Mouse (Mus musculus): Measurements from ENCODE around the gene Slc22a27.
"Not testable (repeated sequence)": the region's sequence is repeated elsewhere in the genome, so short reads cannot be mapped to it uniquely, and the experiment has no call there.

Gene Slc22a27

GRCm38 (mm10) chr19:7965927-7966326 lies at the start of gene Slc22a27:
Slc22a27 (minus strand) TSS chr19:7966027.
- not testable (repeated sequence) for DNase-seq (ENCODE audit: low read depth, low spot score)

- not testable (repeated sequence) for DNase-seq (ENCODE audit: low read depth, low spot score)
Measured at GRCm38 (mm10) chr19:8011596-8011995, 45.8 kb upstream of the Slc22a27 start.

GRCm38 (mm10) chr19:8009086-8009485 lies 43.3 kb upstream of the Slc22a27 start:
- not testable (repeated sequence) for DNase-seq (ENCODE audit: low read depth, low spot score)

DNA sequence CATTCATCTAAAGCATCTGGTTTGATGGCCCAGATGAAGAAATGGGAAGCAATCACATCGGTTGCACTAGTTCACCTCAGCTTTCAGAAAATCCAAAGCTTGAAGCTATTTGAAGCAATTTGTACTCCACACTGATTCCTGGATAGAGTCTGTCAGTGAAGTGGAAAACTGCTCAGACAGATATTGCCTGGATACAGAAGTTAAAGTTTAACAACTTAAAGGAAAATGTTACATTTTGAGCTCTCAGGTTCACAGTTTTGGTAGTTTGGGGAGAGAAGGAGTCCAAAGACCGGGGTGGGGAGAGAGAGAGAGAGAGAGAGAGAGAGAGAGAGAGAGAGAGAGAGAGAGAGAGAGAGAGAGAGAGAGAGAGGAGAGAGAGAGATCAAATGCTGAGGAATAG lies 2.9 kb upstream of the Slc22a27 start:
- DNase-seq (ENCODE audit: low read depth, low spot score): no peak

DNA sequence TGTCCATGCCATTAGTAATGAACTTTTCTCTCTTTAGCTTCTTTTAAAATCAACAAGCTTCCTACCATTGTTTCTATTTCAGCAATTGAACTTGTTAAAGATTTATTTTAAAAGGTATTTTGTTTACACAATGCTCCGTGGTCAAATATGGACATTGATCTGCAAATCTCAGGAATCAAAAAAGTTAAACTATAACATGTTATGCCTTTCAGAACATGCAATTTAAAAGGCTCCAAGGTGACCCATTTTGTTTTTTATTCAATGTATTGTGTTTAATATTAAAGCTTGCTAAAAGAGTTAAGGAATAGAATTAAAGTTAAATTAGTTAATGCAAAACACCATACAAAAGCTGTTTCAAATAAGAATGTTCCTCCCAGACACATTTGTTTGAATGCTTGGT lies 723 bp upstream of the Slc22a27 start:
- not testable (repeated sequence) for DNase-seq (ENCODE audit: low read depth, low spot score)

DNA sequence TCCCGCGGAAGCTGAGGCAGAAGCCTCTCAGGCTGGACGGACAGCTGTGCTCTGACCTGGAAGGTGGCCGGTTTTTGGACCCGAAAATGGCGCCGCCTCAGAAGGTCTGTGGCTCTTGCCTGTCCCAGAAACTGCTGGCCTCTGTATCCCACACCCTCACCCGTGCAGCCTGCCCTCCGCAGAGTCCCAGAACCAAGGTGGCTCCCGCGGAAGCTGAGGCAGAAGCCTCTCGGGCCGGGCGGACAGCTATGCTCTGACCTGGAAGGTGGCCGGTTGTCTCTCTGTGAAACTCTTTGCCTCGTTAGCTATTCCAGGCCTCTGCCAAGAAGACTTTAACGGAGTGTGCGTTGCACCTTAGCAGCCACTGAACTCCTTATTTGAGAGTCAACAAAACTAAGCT lies 26.4 kb downstream of the Slc22a27 start:
- DNase-seq (ENCODE audit: low read depth, low spot score): not testable (repeated sequence)

- DNase-seq (ENCODE audit: low read depth, low spot score): no peak
Measured at GRCm38 (mm10) chr19:7876626-7877025, 89.2 kb downstream of the Slc22a27 start.

GRCm38 (mm10) chr19:7829851-7830250 lies 136.0 kb downstream of the Slc22a27 start:
- DNase-seq (ENCODE audit: low read depth, low spot score): no peak

Data from skeletal muscle tissue, adult 2 months (tissue).